Mouse (Mus musculus) kidney, adult 2 months (tissue): Measurements from ENCODE around the gene Spsb1. TPM values are rescaled to one million over a fixed set of nuclear protein-coding genes. Genes with fewer than 3 reads are reported as not detected.
A peak's percentile ranks its signal among the peaks of the same experiment; 100 is the strongest.

ENCODE experiments used
- DNase-seq: peaks from one replicate; pipeline ENCODE4 v3.0.0; 2021
- H3K27ac ChIP-seq: fragments of 200-500 bp; 2 replicates; pipeline ENCODE4 v1.5.1; 2012; ENCODE audit warnings: low read depth, low read length, control low read depth, inconsistent platforms; ENCODE audit not compliant: insufficient read depth
- H3K27me3 ChIP-seq: fragments of 200-500 bp; replicated peaks from 2 replicates; pipeline ENCODE4 v1.6.1; 2012; ENCODE audit warnings: mild to moderate bottlenecking, moderate library complexity, low read length, inconsistent platforms; ENCODE audit not compliant: control insufficient read depth, insufficient read depth
- H3K36me3 ChIP-seq: fragments of 200-500 bp; 2 replicates; pipeline ENCODE4 v1.6.1; 2012; ENCODE audit warnings: mild to moderate bottlenecking, moderate library complexity, low read length, inconsistent platforms; ENCODE audit not compliant: control insufficient read depth, insufficient read depth
- H3K4me1 ChIP-seq: fragments of 200-500 bp; 2 replicates; pipeline ENCODE4 v1.6.1; 2011; ENCODE audit warnings: low read length; ENCODE audit not compliant: control insufficient read depth, insufficient read depth
- H3K4me3 ChIP-seq: fragments of 200-500 bp; 2 replicates; pipeline ENCODE4 v1.5.1; 2011; ENCODE audit warnings: mild to moderate bottlenecking, low read depth, low read length, control low read depth; ENCODE audit not compliant: insufficient read depth
- CTCF ChIP-seq: fragments of 200-500 bp; conservative IDR thresholded peaks from 2 replicates; pipeline ENCODE4 v1.5.1; 2011; ENCODE audit warnings: low read depth, mild to moderate bottlenecking, control low read depth, low read length, moderate library complexity, mixed read lengths; ENCODE audit not compliant: insufficient read depth, insufficient read length
- POLR2A ChIP-seq: fragments of 200-500 bp; IDR thresholded peaks from one replicate; pipeline ENCODE4 v1.6.1; 2011; ENCODE audit warnings: low read depth, low read length, control low read depth
- WGBS: fragments of 180-500 bp; shearing (Covaris S2); methylation state at CpG from one replicate; pipeline ENCODE4 v1.1.7; 2018; 5-methylcytosine and 5-hydroxymethylcytosine counted together
- polyA plus RNA-seq: library from polyadenylated mRNA; depleted of rRNA; stranded (reverse); fragments of >200 nt; gene quantifications from 2 replicates; pipeline ENCODE4 v1.2.3, GENCODE M21; 2012

The Spsb1 gene
- polyA plus RNA-seq, 1 experiment: 6.5 TPM

DNA sequence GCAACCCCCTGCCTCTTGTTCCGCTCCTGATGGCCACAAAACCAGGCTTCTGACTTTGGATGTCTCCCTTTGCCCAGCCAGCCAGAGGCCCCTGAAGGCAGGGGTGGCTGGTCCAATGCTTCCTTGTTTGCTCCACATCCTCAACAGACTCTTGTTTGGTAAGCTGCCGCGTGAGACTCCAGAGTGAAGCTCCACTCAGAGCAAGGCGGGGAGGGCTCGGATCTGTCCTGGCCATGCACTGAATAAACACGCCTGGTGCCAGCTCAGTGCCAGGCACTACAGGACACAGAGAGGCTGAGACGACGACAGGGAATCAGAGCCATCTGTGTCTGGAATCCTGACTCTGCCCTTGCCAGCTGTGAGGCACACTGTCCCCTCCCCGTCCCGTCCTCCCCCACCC lies 70.9 kb downstream of the Spsb1 start:
- H3K4me3 ChIP-seq: no peak overlapping the region
- DNase-seq: no peak
- TF ChIP-seq POLR2A: no peak
- no peak for TF ChIP-seq CTCF
- H3K4me1 ChIP-seq: 0 out of 2 replicates have a peak, but pooled peaks cover 3% of the 10 kb centered on the region
- H3K36me3 ChIP-seq: no peaks in the 10 kb centered on the region
- no peaks in the 10 kb centered on the region for H3K27me3 ChIP-seq
- WGBS: 82% methylated on average over 10 of the region's 10 CpGs
- H3K27ac ChIP-seq: no peak overlapping the region

DNA sequence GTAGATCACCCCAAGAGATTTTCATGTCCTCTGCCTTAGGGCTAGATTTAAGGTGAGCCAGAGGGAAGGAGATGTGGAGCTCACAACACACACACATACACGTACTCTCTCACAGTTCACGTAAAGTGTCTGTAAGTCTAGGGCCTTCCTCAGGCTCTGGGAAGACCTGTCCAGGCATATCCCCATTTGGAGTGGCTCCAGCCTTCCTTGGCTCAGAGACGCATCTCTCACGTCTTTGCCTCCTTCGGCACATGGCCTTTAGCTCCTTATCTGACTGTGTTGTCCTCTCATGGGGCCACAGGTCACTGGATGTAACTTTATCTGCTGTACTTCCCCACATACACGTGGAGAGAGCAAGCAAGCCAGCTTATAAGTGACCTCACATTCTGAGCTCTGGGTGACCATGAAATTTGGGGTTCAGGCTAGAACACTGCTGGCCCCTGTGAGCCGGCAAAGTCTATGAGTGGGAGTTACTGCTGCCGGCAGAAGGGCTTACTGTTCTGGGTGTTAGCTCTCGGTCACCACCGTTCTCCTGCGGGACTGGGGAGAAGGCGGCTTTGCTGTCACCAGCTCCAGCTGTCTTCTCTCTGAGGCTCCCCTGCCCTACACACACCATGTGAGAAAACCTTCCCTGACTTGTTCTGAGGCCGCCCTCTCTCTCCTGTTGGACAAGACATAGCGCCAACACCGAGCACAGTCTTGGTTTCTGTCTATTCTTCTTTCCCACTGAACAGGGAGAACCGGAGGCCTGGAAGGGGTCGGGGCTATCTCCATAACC lies 72.5 kb downstream of the Spsb1 start:
- Histone ChIP-seq H3K27ac (no peak overlapping the region), H3K4me3 (no peak overlapping the region), H3K27me3 (no peaks in the 10 kb centered on the region), H3K4me1 (no peaks in the 10 kb centered on the region), H3K36me3 (no peaks in the 10 kb centered on the region)
- DNase-seq: no peak
- 70% methylated on average over 17 of the region's 17 CpGs for WGBS
- TF ChIP-seq CTCF: no peak
- no peak for TF ChIP-seq POLR2A

DNA sequence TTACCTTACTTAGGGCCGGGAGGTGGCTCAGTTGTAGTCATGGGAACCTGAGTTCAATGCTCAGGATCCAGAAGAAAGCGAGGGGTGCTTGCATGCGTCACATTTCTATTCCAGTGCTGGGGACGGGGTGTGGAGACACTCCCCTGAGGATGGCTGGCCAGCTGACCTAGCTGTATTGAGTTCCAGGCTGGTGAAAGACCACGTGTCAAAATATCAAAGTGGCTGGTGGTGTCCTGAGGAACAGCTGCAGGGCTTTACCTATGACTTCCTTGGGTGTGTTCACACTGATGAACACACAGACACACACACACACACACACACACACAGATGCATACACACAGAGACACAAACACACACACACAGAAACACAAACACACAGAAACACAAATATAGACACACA lies 73.9 kb downstream of the Spsb1 start:
- no peak for DNase-seq
- Histone ChIP-seq H3K36me3 (no peaks in the 10 kb centered on the region), H3K4me1 (no peaks in the 10 kb centered on the region), H3K27me3 (no peaks in the 10 kb centered on the region), H3K4me3 (no peak overlapping the region), H3K27ac (no peak overlapping the region)
- TF ChIP-seq CTCF: no peak
- TF ChIP-seq POLR2A: no peak
- WGBS: 75% methylated on average over 5 of the region's 5 CpGs

GRCm38 (mm10) chr4:149879980-149880379 lies 74.9 kb downstream of the Spsb1 start:
- Histone ChIP-seq H3K4me3 (no peak overlapping the region), H3K4me1 (no peaks in the 10 kb centered on the region), H3K27ac (no peak overlapping the region), H3K36me3 (no peaks in the 10 kb centered on the region), H3K27me3 (no peaks in the 10 kb centered on the region)
- WGBS: 87% methylated on average over 11 of the region's 11 CpGs
- no peak for DNase-seq
- TF ChIP-seq CTCF: no peak
- no peak for TF ChIP-seq POLR2A

DNA sequence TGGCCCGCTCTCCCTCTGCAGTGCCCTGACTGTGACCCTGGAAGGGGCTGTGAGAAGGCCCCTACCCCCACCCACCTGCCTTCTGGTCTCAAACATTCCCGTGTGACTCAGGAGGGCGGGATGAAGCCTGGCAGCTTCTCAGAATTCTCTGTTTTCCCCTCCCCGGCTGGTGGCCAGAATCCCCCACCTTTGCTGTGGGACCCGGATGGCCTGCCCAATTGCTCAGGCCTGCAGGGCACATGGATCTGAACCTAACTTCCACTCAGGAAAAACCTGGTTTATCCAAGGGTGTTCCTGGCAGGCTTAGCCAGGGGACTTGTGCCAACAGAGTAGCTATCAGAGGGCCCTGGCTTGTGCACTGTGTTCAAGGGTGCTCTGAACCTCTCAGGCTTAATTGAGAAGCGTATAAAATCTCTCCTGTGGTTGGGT lies 76.8 kb downstream of the Spsb1 start:
- Histone ChIP-seq H3K4me1 (no peaks in the 10 kb centered on the region), H3K36me3 (no peaks in the 10 kb centered on the region), H3K27me3 (no peaks in the 10 kb centered on the region), H3K4me3 (no peak overlapping the region), H3K27ac (no peak overlapping the region)
- 78% methylated on average over 6 of the region's 6 CpGs for WGBS
- TF ChIP-seq CTCF (no peak), POLR2A (no peak)
- peak; percentile 36 for DNase-seq

- Histone ChIP-seq H3K27me3 (no peaks in the 10 kb centered on the region), H3K4me3 (no peak overlapping the region), H3K27ac (no peak overlapping the region), H3K4me1 (no peaks in the 10 kb centered on the region), H3K36me3 (no peaks in the 10 kb centered on the region)
- no peak for DNase-seq
- WGBS: 62% methylated on average over 3 of the region's 3 CpGs
- TF ChIP-seq CTCF: no peak
- TF ChIP-seq POLR2A: no peak
Observed at GRCm38 (mm10) chr4:149877202-149877601, 77.6 kb downstream of the Spsb1 start.

DNA sequence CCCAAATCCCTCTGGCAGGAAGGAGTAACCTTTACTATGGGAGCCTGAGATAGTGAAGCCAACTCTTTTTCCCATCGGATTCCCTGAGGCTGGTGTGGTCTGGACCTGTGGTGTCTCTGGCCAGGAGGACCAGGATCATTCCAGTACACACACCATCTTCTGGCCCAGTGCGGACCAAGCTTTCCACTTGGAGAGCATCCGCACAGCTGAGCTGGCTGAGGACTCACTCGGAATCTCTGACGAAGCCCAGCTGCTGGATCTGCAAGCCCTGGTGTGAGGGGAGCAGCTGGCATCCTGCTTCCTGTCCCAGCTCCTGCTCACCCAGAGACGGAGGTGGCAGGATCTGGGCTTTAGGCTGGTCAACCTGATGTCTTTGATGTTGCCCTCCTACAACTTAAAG lies 78.1 kb downstream of the Spsb1 start:
- WGBS: 71% methylated on average over 6 of the region's 6 CpGs
- DNase-seq: peak; percentile 41
- no peak overlapping the region for H3K27ac ChIP-seq
- no peaks in the 10 kb centered on the region for H3K4me1 ChIP-seq
- H3K4me3 ChIP-seq: no peak overlapping the region
- H3K27me3 ChIP-seq: no peaks in the 10 kb centered on the region
- no peaks in the 10 kb centered on the region for H3K36me3 ChIP-seq
- TF ChIP-seq CTCF: no peak
- no peak for TF ChIP-seq POLR2A
